Mouse (Mus musculus) MEL (cell line): ENCODE measurements around the gene Csn3. TPM values are rescaled to one million over a fixed set of nuclear protein-coding genes. Genes with fewer than 3 reads are reported as not detected.

ENCODE experiments used
- DNase-seq: peaks from one replicate; pipeline ENCODE4 v3.0.0; 2011; ENCODE audit warnings: low read depth, low spot score
- H3K27ac ChIP-seq: 2 replicates; pipeline ENCODE4 v1.5.1; 2012; ENCODE audit warnings: low read depth, mild to moderate bottlenecking, control low read depth, low read length, moderate library complexity; ENCODE audit not compliant: control insufficient read depth
- H3K27me3 ChIP-seq, 2 experiments: fragments of 150-350 bp in 1 of 2; sonication (generic) in 1 of 2; 2 replicates each; pipeline ENCODE4 v1.6.1; 2012; ENCODE audit warnings: low read length in 2 of 2, mild to moderate bottlenecking in 2 of 2, improper control_type of control experiment in 1 of 2, moderate library complexity in 1 of 2; ENCODE audit not compliant: insufficient read depth in 2 of 2, control insufficient read depth in 1 of 2
- H3K36me3 ChIP-seq, 2 experiments: 2 replicates each; pipeline ENCODE4 v1.6.1; 2012 to 2014; ENCODE audit warnings: low read length in 2 of 2, improper control_type of control experiment in 1 of 2, inconsistent platforms in 1 of 2, mild to moderate bottlenecking in 1 of 2; ENCODE audit not compliant: insufficient read depth in 2 of 2, control insufficient read depth in 1 of 2
- H3K4me1 ChIP-seq, 2 experiments: fragments of 150-350 bp in 1 of 2; sonication (generic) in 1 of 2; 2 replicates each; pipeline ENCODE4 v1.6.1; 2012; ENCODE audit warnings: low read length in 2 of 2, improper control_type of control experiment in 1 of 2, mild to moderate bottlenecking in 1 of 2; ENCODE audit not compliant: insufficient read depth in 2 of 2, control insufficient read depth in 1 of 2
- H3K4me3 ChIP-seq, 2 experiments: fragments of 150-350 bp in 1 of 2; sonication (generic) in 1 of 2; 2 replicates each; pipeline ENCODE4 v1.5.1; 2012; ENCODE audit warnings: low read depth in 2 of 2, low read length in 2 of 2, mild to moderate bottlenecking in 2 of 2, moderate library complexity in 2 of 2, control low read depth in 1 of 2, improper control_type of control experiment in 1 of 2; ENCODE audit not compliant: control insufficient read depth in 1 of 2, insufficient read depth in 1 of 2
- H3K79me2 ChIP-seq: 2 replicates; pipeline ENCODE4 v1.6.1; 2012; ENCODE audit warnings: mild to moderate bottlenecking, low read length, moderate library complexity; ENCODE audit not compliant: control insufficient read depth, poor library complexity, insufficient read depth
- H3K9ac ChIP-seq: 2 replicates; pipeline ENCODE4 v1.6.1; 2012; ENCODE audit warnings: low read depth, mild to moderate bottlenecking, control low read depth, low read length, moderate library complexity; ENCODE audit not compliant: control insufficient read depth, poor library complexity, severe bottlenecking
- H3K9me3 ChIP-seq: fragments of 150-350 bp; sonication (generic); replicated peaks from 2 replicates; pipeline ENCODE4 v1.6.1; 2012; ENCODE audit warnings: mild to moderate bottlenecking, low read length, improper control_type of control experiment, moderate library complexity; ENCODE audit not compliant: insufficient read depth
- BHLHE40 ChIP-seq: IDR thresholded peaks from 2 replicates; pipeline ENCODE4 v1.6.1; 2012; ENCODE audit warnings: low read depth, mild to moderate bottlenecking, inconsistent platforms, low read length, improper control_type of control experiment, borderline replicate concordance
- CHD2 ChIP-seq: IDR thresholded peaks from 2 replicates; pipeline ENCODE4 v1.6.1; 2011; ENCODE audit warnings: low read length, improper control_type of control experiment
- CTCF ChIP-seq, 3 experiments: IDR thresholded peaks in 2 of 3; conservative IDR thresholded peaks in 1 of 3; 2 replicates each; pipeline ENCODE4 v1.5.1; 2011 to 2012; ENCODE audit warnings: low read length in 3 of 3, low read depth in 2 of 3, mild to moderate bottlenecking in 2 of 3, improper control_type of control experiment in 1 of 3, inconsistent platforms in 1 of 3, mixed read lengths in 1 of 3, moderate library complexity in 1 of 3; ENCODE audit not compliant: control insufficient read depth in 1 of 3, insufficient read depth in 1 of 3, poor library complexity in 1 of 3, severe bottlenecking in 1 of 3
- E2F4 ChIP-seq: IDR thresholded peaks from 2 replicates; pipeline ENCODE4 v1.6.1; 2011; ENCODE audit warnings: low read depth, low read length, improper control_type of control experiment, borderline replicate concordance
- ELF1 ChIP-seq: IDR thresholded peaks from 2 replicates; pipeline ENCODE4 v1.6.1; 2014; ENCODE audit warnings: low read depth, mild to moderate bottlenecking, inconsistent platforms, low read length, improper control_type of control experiment, moderate library complexity
- HCFC1 ChIP-seq: IDR thresholded peaks from 2 replicates; pipeline ENCODE4 v1.6.1; 2012; ENCODE audit warnings: low read depth, mild to moderate bottlenecking, inconsistent platforms, low read length, improper control_type of control experiment, moderate library complexity
- KAT2A ChIP-seq: conservative IDR thresholded peaks from 2 replicates; pipeline ENCODE4 v1.6.1; 2012; ENCODE audit warnings: low read depth, low read length, improper control_type of control experiment, inconsistent platforms
- MAFK ChIP-seq: IDR thresholded peaks from 2 replicates; pipeline ENCODE4 v1.6.1; 2011; ENCODE audit warnings: low read depth, mild to moderate bottlenecking, low read length, improper control_type of control experiment, borderline replicate concordance
- MAX ChIP-seq: IDR thresholded peaks from 2 replicates; pipeline ENCODE4 v1.6.1; 2011; ENCODE audit warnings: low read length, improper control_type of control experiment
- MEF2A ChIP-seq: IDR thresholded peaks from 2 replicates; pipeline ENCODE4 v1.6.1; 2014; ENCODE audit warnings: low read depth, mild to moderate bottlenecking, inconsistent platforms, low read length, improper control_type of control experiment; ENCODE audit not compliant: poor library complexity, insufficient replicate concordance, severe bottlenecking; ENCODE audit errors: extremely low read depth
- MXI1 ChIP-seq: IDR thresholded peaks from 2 replicates; pipeline ENCODE4 v1.6.1; 2011; ENCODE audit warnings: mild to moderate bottlenecking, low read depth, low read length, improper control_type of control experiment
- MYC ChIP-seq: IDR thresholded peaks from 2 replicates; pipeline ENCODE4 v1.6.1; 2011; ENCODE audit warnings: low read depth, mild to moderate bottlenecking, low read length, improper control_type of control experiment, moderate library complexity
- NELFE ChIP-seq: IDR thresholded peaks from 2 replicates; pipeline ENCODE4 v1.6.1; 2011; ENCODE audit warnings: low read depth, low read length, improper control_type of control experiment
- POLR2A ChIP-seq, 2 experiments: IDR thresholded peaks; 2 replicates each; pipeline ENCODE4 v1.6.1; 2011 to 2012; ENCODE audit warnings: low read length in 2 of 2, mild to moderate bottlenecking in 2 of 2, control low read depth in 1 of 2, improper control_type of control experiment in 1 of 2, low read depth in 1 of 2, moderate library complexity in 1 of 2; ENCODE audit not compliant: control insufficient read depth in 1 of 2, insufficient read depth in 1 of 2, poor library complexity in 1 of 2
- RAD21 ChIP-seq: IDR thresholded peaks from 2 replicates; pipeline ENCODE4 v1.6.1; 2011; ENCODE audit warnings: mild to moderate bottlenecking, low read depth, low read length, improper control_type of control experiment
- RCOR1 ChIP-seq: IDR thresholded peaks from 2 replicates; pipeline ENCODE4 v1.6.1; 2012; ENCODE audit warnings: low read depth, mild to moderate bottlenecking, inconsistent platforms, low read length, improper control_type of control experiment
- SMC3 ChIP-seq: IDR thresholded peaks from 2 replicates; pipeline ENCODE4 v1.6.1; 2011; ENCODE audit warnings: low read depth, low read length, improper control_type of control experiment
- TAL1 ChIP-seq: IDR thresholded peaks from 2 replicates; pipeline ENCODE4 v1.6.1; 2012; ENCODE audit warnings: mild to moderate bottlenecking, inconsistent platforms, low read length, moderate library complexity, mixed read lengths
- TBP ChIP-seq: IDR thresholded peaks from 2 replicates; pipeline ENCODE4 v1.8.0; 2011; ENCODE audit warnings: low read depth, low read length, improper control_type of control experiment
- TCF12 ChIP-seq: IDR thresholded peaks from 2 replicates; pipeline ENCODE4 v1.6.1; 2014; ENCODE audit warnings: low read depth, mild to moderate bottlenecking, inconsistent platforms, low read length, improper control_type of control experiment, moderate library complexity
- UBTF ChIP-seq: IDR thresholded peaks from 2 replicates; pipeline ENCODE4 v1.6.1; 2012; ENCODE audit warnings: low read depth, mild to moderate bottlenecking, inconsistent platforms, low read length, improper control_type of control experiment, moderate library complexity, borderline replicate concordance; ENCODE audit not compliant: insufficient read depth
- USF1 ChIP-seq: IDR thresholded peaks from 2 replicates; pipeline ENCODE4 v1.6.1; 2014; ENCODE audit warnings: low read depth, mild to moderate bottlenecking, inconsistent platforms, low read length, improper control_type of control experiment, moderate library complexity
- USF2 ChIP-seq, 2 experiments: IDR thresholded peaks; 2 replicates each; pipeline ENCODE4 v1.6.1; 2011 to 2012; ENCODE audit warnings: improper control_type of control experiment in 2 of 2, low read length in 2 of 2, borderline replicate concordance in 1 of 2, inconsistent platforms in 1 of 2, low read depth in 1 of 2, mild to moderate bottlenecking in 1 of 2; ENCODE audit not compliant: insufficient read depth in 1 of 2
- ZC3H11A ChIP-seq: IDR thresholded peaks from 2 replicates; pipeline ENCODE4 v1.6.1; 2012; ENCODE audit warnings: low read depth, mild to moderate bottlenecking, inconsistent platforms, low read length, improper control_type of control experiment
- ZKSCAN1 ChIP-seq: IDR thresholded peaks from 2 replicates; pipeline ENCODE4 v1.6.1; 2012; ENCODE audit warnings: low read depth, mild to moderate bottlenecking, inconsistent platforms, low read length, improper control_type of control experiment, moderate library complexity
- polyA plus RNA-seq, 2 experiments: library from polyadenylated mRNA; stranded (reverse) in 1 of 2; unstranded in 1 of 2; fragments of >175 nt in 1 of 2; fragments of >200 nt in 1 of 2; gene quantifications; 2 replicates each; pipeline versions ENCODE4 v1.2.1 to v1.2.4; 2012; ENCODE audit warnings: low replicate concordance in 2 of 2, low read depth in 1 of 2; ENCODE audit not compliant: insufficient read length in 2 of 2, insufficient read depth in 1 of 2, missing spikeins in 1 of 2
- total RNA-seq: library from RNA; depleted of rRNA; stranded (reverse); fragments of 300-350 nt; gene quantifications from 2 replicates; pipeline ENCODE4 v1.2.3, GENCODE M21; 2012; rRNA removed

Csn3 gene
- total RNA-seq: not detected in 2 replicates
- polyA plus RNA-seq: not detected

- no peak for TF ChIP-seq USF2 (IDR thresholded peaks at IDR 0.05; ENCODE audit: borderline replicate concordance in 1 of 2, insufficient read depth in 1 of 2, low read depth in 1 of 2, low read length in 2 of 2)
- TF ChIP-seq MYC: no peak
- no peak for TF ChIP-seq HCFC1
- TF ChIP-seq MAX: no peak
- no peak for TF ChIP-seq CHD2
- TF ChIP-seq CTCF (IDR thresholded peaks at IDR 0.05 in 2 of 3, conservative IDR thresholded peaks at IDR 0.05 in 1 of 3; ENCODE audit: control insufficient read depth in 1 of 3, insufficient read depth in 1 of 3, low read depth in 2 of 3, low read length in 3 of 3, poor library complexity in 1 of 3, severe bottlenecking in 1 of 3): no peak
- no peak for TF ChIP-seq BHLHE40
- TF ChIP-seq E2F4: no peak
- no peak for TF ChIP-seq USF1
- no peak for TF ChIP-seq TAL1
- no peak for TF ChIP-seq MXI1
- no peak for TF ChIP-seq TCF12
- TF ChIP-seq ZC3H11A: no peak
- no peak for TF ChIP-seq RCOR1
- TF ChIP-seq ELF1: no peak
- H3K27me3 ChIP-seq: no peaks in the 10 kb centered on the region
- no peaks in the 10 kb centered on the region for H3K4me1 ChIP-seq
- H3K9ac ChIP-seq: no peak within 1 kb of the TSS
- H3K9me3 ChIP-seq: no peaks in the 10 kb centered on the region
- no peak for DNase-seq
- no peaks in the 10 kb centered on the region for H3K36me3 ChIP-seq
- H3K27ac ChIP-seq: no peak within 1 kb of the TSS
- no peaks in the 10 kb centered on the region for H3K79me2 ChIP-seq
- H3K4me3 ChIP-seq: no peak within 1 kb of the TSS
Observed at GRCm38 (mm10) chr5:87925372-87925771, at the start of gene Csn3. Gene Csn3, plus strand, starts transcription at chr5:87925579.

GRCm38 (mm10) chr5:87884729-87885128 lies 40.6 kb upstream of the Csn3 start, which contains the start of gene Odam:
Gene Odam, plus strand, starts transcription at chr5:87885029.
- Histone ChIP-seq H3K4me1 (no peaks in the 10 kb centered on the region), H3K27ac (no peak within 1 kb of the TSS)
- no peak for DNase-seq
- TF ChIP-seq SMC3 (no peak), TBP (no peak), TAL1 (no peak), RAD21 (no peak), MYC (no peak), POLR2A (IDR thresholded peaks at IDR 0.05; ENCODE audit: control insufficient read depth in 1 of 2, insufficient read depth in 1 of 2, low read depth in 1 of 2, low read length in 2 of 2, poor library complexity in 1 of 2) (no peak), NELFE (no peak), ZKSCAN1 (no peak), KAT2A (no peak), MEF2A (no peak), MAX (no peak), CTCF (IDR thresholded peaks at IDR 0.05 in 2 of 3, conservative IDR thresholded peaks at IDR 0.05 in 1 of 3; ENCODE audit: control insufficient read depth in 1 of 3, insufficient read depth in 1 of 3, low read depth in 2 of 3, low read length in 3 of 3, poor library complexity in 1 of 3, severe bottlenecking in 1 of 3) (no peak), MAFK (no peak), E2F4 (no peak), CHD2 (no peak), UBTF (no peak)
- TF ChIP-seq, all 39 proteins: peak for 0
- H3K27me3 ChIP-seq: no peaks in the 10 kb centered on the region
- no peaks in the 10 kb centered on the region for H3K9me3 ChIP-seq
- H3K9ac ChIP-seq: no peak within 1 kb of the TSS
- no peak within 1 kb of the TSS for H3K4me3 ChIP-seq
- no peaks in the 10 kb centered on the region for H3K79me2 ChIP-seq
- no peaks in the 10 kb centered on the region for H3K36me3 ChIP-seq
